Mouse (Mus musculus): ENCODE results near the gene Elavl3.

The Elavl3 gene

GRCm38 (mm10) chr9:22002194-22003162 lies 49.3 kb downstream of the Elavl3 start, which contains the start of the genes Ccdc151 and Prkcsh:
Ccdc151 (minus strand) TSS chr9:22002634.
Prkcsh (plus strand) TSS chr9:22002806.
- DNase-seq = peak; percentile 100

GRCm38 (mm10) chr9:22001633-22002032 lies 50.2 kb downstream of the Elavl3 start:
- no peak for DNase-seq

- DNase-seq = no peak
These were observed 51.5 kb downstream of the Elavl3 start for GRCm38 (mm10) chr9:22000296-22000695.

- DNase-seq = no peak
These were observed 55.5 kb downstream of the Elavl3 start for GRCm38 (mm10) chr9:21996178-21996867.

GRCm38 (mm10) chr9:21992227-21992626 lies 59.6 kb downstream of the Elavl3 start:
- DNase-seq = no peak

GRCm38 (mm10) chr9:21989230-21990110 lies 62.4 kb downstream of the Elavl3 start, which contains the start of gene Rgl3:
Rgl3 (minus strand) TSS chr9:21989446.
- peak; percentile 78 for DNase-seq

GRCm38 (mm10) chr9:21988421-21989101 lies 63.3 kb downstream of the Elavl3 start:
- peak; percentile 45 for DNase-seq

- DNase-seq = no peak
These were observed 64.1 kb downstream of the Elavl3 start for GRCm38 (mm10) chr9:21987592-21988342.

GRCm38 (mm10) chr9:21983911-21984310 lies 67.9 kb downstream of the Elavl3 start:
- DNase-seq = no peak

GRCm38 (mm10) chr9:21978398-21979128 lies 73.3 kb downstream of the Elavl3 start:
- DNase-seq = no peak

- peak; percentile 56 for DNase-seq
These were observed 73.9 kb downstream of the Elavl3 start for GRCm38 (mm10) chr9:21977972-21978371.

- DNase-seq = no peak
These were observed 74.5 kb downstream of the Elavl3 start for GRCm38 (mm10) chr9:21977331-21977730.

GRCm38 (mm10) chr9:21976626-21977175 lies 75.1 kb downstream of the Elavl3 start:
- DNase-seq = no peak

- DNase-seq = no peak
These were observed 82.5 kb downstream of the Elavl3 start for GRCm38 (mm10) chr9:21969304-21969703.

GRCm38 (mm10) chr9:21968883-21969282 lies 82.9 kb downstream of the Elavl3 start:
- no peak for DNase-seq
